Mouse (Mus musculus) kidney, postnatal 0 days (tissue): Measurements from ENCODE around the gene Mcub. TPM values are rescaled to one million over a fixed set of nuclear protein-coding genes. Genes with fewer than 3 reads are reported as not detected.

Experiments
- ATAC-seq: fragments of 200-750 bp; cut with Nextera tagmentation; replicated peaks from 2 replicates; pipeline ENCODE4 v1.8.0; 2017; ENCODE audit warnings: low read depth, moderate number of reproducible peaks, moderate TSS enrichment, moderate library complexity; ENCODE audit not compliant: low FRiP score
- DNase-seq: peaks from one replicate; pipeline ENCODE4 v3.0.0-alpha.2; 2016; ENCODE audit warnings: low spot score
- H3K27ac ChIP-seq: fragments of 300-500 bp; sonication (generic); 2 replicates; pipeline ENCODE4 v1.5.1; 2014; ENCODE audit warnings: mild to moderate bottlenecking
- H3K27me3 ChIP-seq: fragments of 300-500 bp; sonication (generic); 2 replicates; pipeline ENCODE4 v1.6.1; 2014; ENCODE audit warnings: low read length, mixed read lengths; ENCODE audit not compliant: insufficient read depth
- H3K36me3 ChIP-seq: fragments of 300-500 bp; sonication (generic); 2 replicates; pipeline ENCODE4 v1.6.1; 2014; ENCODE audit warnings: low read length, mixed read lengths; ENCODE audit not compliant: insufficient read depth
- H3K4me1 ChIP-seq: fragments of 300-500 bp; sonication (generic); replicated peaks from 2 replicates; pipeline ENCODE4 v1.6.1; 2014; ENCODE audit warnings: antibody characterized with exemption, low read length, mixed read lengths; ENCODE audit not compliant: insufficient read depth
- H3K4me2 ChIP-seq: fragments of 300-500 bp; sonication (generic); 2 replicates; pipeline ENCODE4 v1.6.1; 2014; ENCODE audit warnings: mild to moderate bottlenecking, low read length, moderate library complexity, mixed read lengths
- H3K4me3 ChIP-seq: fragments of 300-500 bp; sonication (generic); replicated peaks from 2 replicates; pipeline ENCODE4 v1.5.1; 2014; ENCODE audit warnings: low read depth, low read length
- H3K9ac ChIP-seq: fragments of 300-500 bp; sonication (generic); 2 replicates; pipeline ENCODE4 v1.6.1; 2014; ENCODE audit warnings: low read depth, low read length
- H3K9me3 ChIP-seq: fragments of 300-500 bp; sonication (generic); replicated peaks from 2 replicates; pipeline ENCODE4 v1.6.1; 2016; ENCODE audit warnings: low read length, inconsistent platforms, mixed read lengths
- CTCF ChIP-seq: IDR thresholded peaks from 2 replicates; pipeline ENCODE4 v1.5.1; 2016; ENCODE audit warnings: antibody characterized with exemption, low read depth, mild to moderate bottlenecking, moderate library complexity
- WGBS: fragments of 180-500 bp; shearing (Covaris S2); extraction: QIAGEN DNeasy Blood & Tissue Kit; methylation state at CpG from one replicate; pipeline ENCODE4 v1.1.7; 2014; 5-methylcytosine and 5-hydroxymethylcytosine counted together
- polyA plus RNA-seq: library from polyadenylated mRNA; unstranded; fragments of >200 nt; fragmentation: Nextera tagmentation; extraction: Ambion mirVana; gene quantifications from 2 replicates; pipeline ENCODE4 v1.2.1, GENCODE M21; 2015

The Mcub gene
- polyA plus RNA-seq, 1 experiment from 2014 or later, result 2.6 TPM

DNA sequence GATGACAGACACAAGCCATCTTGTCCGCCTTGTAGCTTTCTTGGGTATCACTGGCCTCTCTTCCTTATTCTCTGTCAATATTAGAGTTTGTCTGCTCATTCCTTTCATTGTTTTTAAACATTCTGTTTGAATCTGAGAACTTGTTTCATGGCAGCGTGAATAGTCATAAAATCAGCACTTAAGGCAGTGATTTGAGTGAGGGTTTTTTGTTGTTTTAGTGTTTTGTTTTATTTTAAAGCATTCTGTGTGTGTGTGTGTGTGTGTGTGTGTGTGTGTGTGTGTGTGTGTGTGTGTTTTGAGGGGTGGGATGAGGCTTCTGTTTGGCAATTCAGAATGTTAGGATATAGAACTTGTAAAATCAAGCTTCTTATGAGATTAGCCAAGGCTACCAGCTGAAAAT is 90.1 kb downstream of the Mcub start:
- Histone ChIP-seq H3K4me1 (peaks cover 3% of the 10 kb centered on the region; the same call in 1 of the 2 replicates), H3K4me2 (peak overlapping the region; percentile 87), H3K9ac (no peak overlapping the region), H3K4me3 (peak overlapping the region; percentile 73; the same call in 1 of the 2 replicates), H3K27ac (no peak overlapping the region), H3K9me3 (no peaks in the 10 kb centered on the region), H3K36me3 (no peaks in the 10 kb centered on the region), H3K27me3 (no peaks in the 10 kb centered on the region)
- WGBS, result 62% methylated on average over 2 of the region's 2 CpGs
- DNase-seq, result no peak
- ATAC-seq, result no peak
- TF ChIP-seq CTCF, result no peak

GRCm38 (mm10) chr3:129879131-129879757 is 90.8 kb downstream of the Mcub start:
- H3K4me1 ChIP-seq, result peaks cover 3% of the 10 kb centered on the region; the same call in 1 of the 2 replicates
- H3K4me3 ChIP-seq, result peak overlapping the region; percentile 73
- TF ChIP-seq CTCF, result no peak
- peak overlapping the region; percentile 87 for H3K4me2 ChIP-seq
- H3K9me3 ChIP-seq, result no peaks in the 10 kb centered on the region
- peak overlapping the region; percentile 80 for H3K9ac ChIP-seq
- ATAC-seq, result peak; percentile 79
- no peaks in the 10 kb centered on the region for H3K36me3 ChIP-seq
- peak overlapping the region; percentile 77 for H3K27ac ChIP-seq
- peak; percentile 43 for DNase-seq
- WGBS, result 2% methylated on average over 25 of the region's 25 CpGs
- H3K27me3 ChIP-seq, result no peaks in the 10 kb centered on the region

DNA sequence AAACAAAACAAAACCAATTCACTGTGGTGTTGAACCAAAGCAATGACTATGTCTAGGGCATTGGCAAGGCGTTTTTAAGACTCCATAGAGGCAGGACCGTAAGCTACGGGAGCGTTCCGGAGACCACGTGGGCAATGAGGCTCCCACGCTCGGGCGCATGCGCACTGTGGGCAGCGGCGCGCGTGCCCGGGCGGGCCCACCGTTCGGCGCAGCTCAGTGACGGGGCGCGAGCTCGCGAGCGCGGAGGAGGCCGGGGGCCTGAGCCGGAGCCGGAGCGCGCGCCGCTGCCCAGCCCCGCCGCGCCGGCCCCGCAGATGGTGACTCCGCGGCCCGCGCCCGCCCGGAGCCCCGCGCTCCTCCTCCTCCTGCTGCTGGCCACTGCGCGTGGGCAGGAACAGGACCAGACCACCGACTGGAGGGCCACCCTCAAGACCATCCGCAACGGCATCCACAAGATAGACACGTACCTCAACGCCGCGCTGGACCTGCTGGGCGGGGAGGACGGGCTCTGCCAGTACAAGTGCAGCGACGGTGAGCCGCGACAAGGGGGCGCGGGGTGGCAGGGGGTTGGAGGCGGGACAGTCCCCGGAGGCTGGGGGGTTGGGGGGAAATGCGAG is 91.5 kb downstream of the Mcub start, which contains the start of gene Pla2g12a:
Gene Pla2g12a, plus strand, starts transcription at position 202 of the 617 bp plus-strand sequence.
- TF ChIP-seq CTCF, result peak; percentile 24; the same call in 1 of the 2 replicates
- H3K4me1 ChIP-seq, result peaks cover 3% of the 10 kb centered on the region; the same call in 1 of the 2 replicates
- peak within 1 kb of the TSS; percentile 87 for H3K4me2 ChIP-seq
- H3K4me3 ChIP-seq, result peak within 1 kb of the TSS; percentile 73
- WGBS, result under 1% methylated on average over 44 of the region's 66 CpGs
- ATAC-seq (peak; percentile 88), DNase-seq (peak; percentile 89)
- no peaks in the 10 kb centered on the region for H3K36me3 ChIP-seq
- no peaks in the 10 kb centered on the region for H3K9me3 ChIP-seq
- H3K9ac ChIP-seq, result peak within 1 kb of the TSS; percentile 80
- H3K27ac ChIP-seq, result peak within 1 kb of the TSS; percentile 77
- no peaks in the 10 kb centered on the region for H3K27me3 ChIP-seq

- H3K27me3 ChIP-seq, result no peaks in the 10 kb centered on the region
- no peak overlapping the region for H3K4me2 ChIP-seq
Measured at GRCm38 (mm10) chr3:129877327-129877726, 92.7 kb downstream of the Mcub start.

More at GRCm38 (mm10) chr3:129877327-129877726, 92.7 kb downstream of the Mcub start:
- no peak overlapping the region for H3K27ac ChIP-seq
- ATAC-seq (no peak), DNase-seq (no peak)
- H3K36me3 ChIP-seq, result no peaks in the 10 kb centered on the region
- no peak overlapping the region for H3K4me3 ChIP-seq
- no peak overlapping the region for H3K9ac ChIP-seq
- WGBS, result 64% methylated on average over 10 of the region's 10 CpGs
- no peaks in the 10 kb centered on the region for H3K9me3 ChIP-seq
- no peak for TF ChIP-seq CTCF
- peaks cover 3% of the 10 kb centered on the region; the same call in 1 of the 2 replicates for H3K4me1 ChIP-seq

Other genes starting within 250 kb of the Mcub start
- 2.6 and 2.8 TPM in 2 replicates for gene Egf, start 214.9 kb downstream of the Mcub start, polyA plus RNA-seq
- gene Lrit3, start 166.2 kb downstream of the Mcub start, polyA plus RNA-seq, result 0.07 and 0.08 TPM in 2 replicates
- gene Rrh, start 147.6 kb downstream of the Mcub start, polyA plus RNA-seq, result 0.15 and 0.33 TPM in 2 replicates
- gene Gar1, start 138.8 kb downstream of the Mcub start, polyA plus RNA-seq, result 56.9 and 62.5 TPM in 2 replicates
- gene Cfi, start 134.3 kb downstream of the Mcub start, polyA plus RNA-seq, result 27.3 and 27.4 TPM in 2 replicates
- gene Pla2g12a, start 91.6 kb downstream of the Mcub start, polyA plus RNA-seq, result 55.4 and 57.1 TPM in 2 replicates
- 80.6 and 81.2 TPM in 2 replicates for gene Casp6, start 68.8 kb downstream of the Mcub start, polyA plus RNA-seq
- gene Sec24b, start 91.3 kb upstream of the Mcub start, polyA plus RNA-seq, result 21.5 and 23.1 TPM in 2 replicates
- gene Col25a1, start 161.3 kb upstream of the Mcub start, polyA plus RNA-seq, result 1.4 and 1.5 TPM in 2 replicates